21 mouse cellular contexts compared by ENCODE assay signal in the genomic region with DNA sequence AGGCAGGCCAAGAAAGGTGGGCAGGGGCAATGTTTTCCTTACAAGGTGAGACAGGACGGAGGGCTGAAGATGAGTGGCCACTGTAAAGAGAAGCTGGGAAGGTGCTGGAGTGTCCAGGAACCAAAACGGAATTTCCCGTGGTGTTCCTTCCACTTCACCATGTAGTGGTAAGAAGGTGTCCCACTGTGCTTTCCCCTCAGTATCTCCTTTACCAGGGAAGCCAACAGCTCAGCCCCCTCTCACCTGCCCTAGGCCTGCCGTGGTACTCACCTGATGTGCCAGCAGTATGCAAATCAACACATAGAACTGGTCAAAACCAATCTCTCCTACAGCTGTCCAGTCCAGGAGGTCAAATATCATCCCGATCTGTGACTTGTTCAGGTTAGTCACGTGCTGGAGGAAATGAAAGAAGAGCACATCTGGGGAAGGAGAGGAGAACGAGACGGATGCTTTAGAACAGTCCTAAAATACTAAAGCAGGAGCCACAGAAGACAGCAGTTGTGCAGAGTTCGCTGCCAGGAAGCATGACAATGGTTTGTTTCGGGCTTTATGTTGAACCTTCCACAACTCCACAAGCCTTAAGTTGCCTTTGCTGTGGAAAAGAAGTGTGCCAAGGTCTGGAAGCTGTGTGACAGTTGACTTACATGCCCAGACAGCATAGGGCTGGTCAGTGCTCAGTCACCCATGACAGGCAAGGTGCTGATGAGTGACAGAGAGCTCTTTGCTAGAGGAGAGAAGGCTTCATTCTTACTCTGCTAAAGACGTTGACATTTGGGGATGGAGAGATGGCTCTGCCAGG. TPM values are rescaled to one million over a fixed set of nuclear protein-coding genes. Genes with fewer than 3 reads are reported as not detected.
"Had no signal": no experiment of that assay in that cellular context is flagged by ENCODE, and none has a peak within 500 bp of the region (broad histone marks: within the 10 kb centered on the region; RNA-seq: fewer than 3 reads in every experiment).

No protein-coding gene starts in this region.

- H3K4me1 ChIP-seq: midbrain, embryonic 10.5 days; midbrain, embryonic 12.5 days; neural tube, embryonic 13.5 days; neural tube, embryonic 15.5 days had no signal

- ATAC-seq: midbrain, embryonic 16.5 days had no signal

- H3K4me2 ChIP-seq: lung, embryonic 14.5 days; midbrain, embryonic 12.5 days; neural tube, embryonic 13.5 days; neural tube, embryonic 15.5 days had no signal

- H3K9me3 ChIP-seq: midbrain, embryonic 10.5 days; midbrain, embryonic 12.5 days; neural tube, embryonic 13.5 days; neural tube, embryonic 15.5 days had no signal

- H3K4me3 ChIP-seq: midbrain, embryonic 10.5 days; midbrain, embryonic 12.5 days; myocyte; neural tube, embryonic 13.5 days; neural tube, embryonic 15.5 days had no signal

- H3K9ac ChIP-seq: lung, embryonic 14.5 days; midbrain, embryonic 12.5 days; neural tube, embryonic 13.5 days; neural tube, embryonic 15.5 days had no signal

- H3K27ac ChIP-seq: midbrain, embryonic 10.5 days; midbrain, embryonic 12.5 days; neural tube, embryonic 13.5 days; neural tube, embryonic 15.5 days had no signal

- H3K27me3 ChIP-seq: midbrain, embryonic 12.5 days; neural tube, embryonic 13.5 days; neural tube, embryonic 15.5 days had no signal

- DNase-seq: lung, adult 18-20 months; lung, embryonic 14.5 days; lung, postnatal 10 days; lung, postnatal 4 days; midbrain, embryonic 14.5 days; retina, postnatal 1 day; right cerebral cortex, adult 18-20 months; right cerebral cortex, postnatal 25 days; right cerebral cortex, postnatal 4 days; spleen, adult 18-20 months; thymus, adult 18-20 months; thymus, postnatal 14 days; thymus, postnatal 36 days had no signal

RNA-seq across cellular contexts. Expression of a gene that starts 7.6 kb away (rescaled TPM):
- total RNA-seq: megakaryocyte-erythroid progenitor cell, adult 5-6 weeks had no signal
- polyA plus RNA-seq: midbrain, embryonic 14.5 days; midbrain, embryonic 16.5 days; neural tube, embryonic 15.5 days; small intestine, adult 2 months had no signal
